Mouse (Mus musculus) liver, postnatal 0 days (tissue): ENCODE measurements around the gene Ptk6.

Experiments used
- CTCF ChIP-seq: sonication (generic); IDR thresholded peaks from 2 replicates; pipeline ENCODE4 v1.5.1; 2016; ENCODE audit warnings: antibody characterized with exemption, low read depth
- EP300 ChIP-seq: IDR thresholded peaks from 2 replicates; pipeline ENCODE4 v1.6.1; 2016; ENCODE audit warnings: antibody characterized with exemption, low read depth, mild to moderate bottlenecking

DNA sequence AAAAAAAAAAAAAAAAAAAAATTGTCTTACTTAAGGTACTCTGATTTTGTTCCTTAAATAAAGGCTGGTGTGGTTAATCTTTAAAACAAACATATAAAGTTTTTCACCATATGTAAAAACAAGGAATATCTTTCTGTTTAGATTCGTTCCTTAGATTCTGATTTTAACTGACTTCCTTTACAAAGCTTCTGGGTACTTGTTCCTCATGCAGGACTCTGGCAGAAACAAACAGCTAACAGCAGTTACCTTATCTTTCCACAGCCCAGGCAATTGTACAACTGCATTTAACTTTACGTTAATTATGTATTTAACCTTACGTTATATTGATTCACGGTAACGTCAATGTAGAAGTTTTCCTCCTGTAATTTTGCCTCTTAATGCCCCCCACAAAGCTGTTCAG is 36.1 kb downstream of the Ptk6 start:
- TF ChIP-seq CTCF, result no peak
- no peak for TF ChIP-seq EP300
